Mouse (Mus musculus) C2C12 (cell line): Measurements from ENCODE around the gene Dpf1. TPM values are rescaled to one million over a fixed set of nuclear protein-coding genes. Genes with fewer than 3 reads are reported as not detected.

Experiments used
- H3K27me3 ChIP-seq: one replicate; pipeline ENCODE4 v1.6.1; 2011; ENCODE audit not compliant: control insufficient read depth, insufficient read depth, insufficient read length
- H3K36me3 ChIP-seq: one replicate; pipeline ENCODE4 v1.6.1; 2011; ENCODE audit not compliant: control insufficient read depth, insufficient read depth
- H3K4me3 ChIP-seq: one replicate; pipeline ENCODE4 v1.5.1; 2011; ENCODE audit warnings: mild to moderate bottlenecking, control low read depth; ENCODE audit not compliant: poor library complexity, insufficient read depth, severe bottlenecking
- H3K79me2 ChIP-seq: one replicate; pipeline ENCODE4 v1.6.1; 2011; ENCODE audit not compliant: control insufficient read depth, insufficient read depth
- H3K79me3 ChIP-seq: one replicate; pipeline ENCODE4 v1.6.1; 2011; ENCODE audit warnings: low read depth, control low read depth
- H3ac ChIP-seq: one replicate; pipeline ENCODE3; 2011; ENCODE audit warnings: low read depth; ENCODE audit not compliant: control insufficient read depth, insufficient read length
- CEBPB ChIP-seq: IDR thresholded peaks from one replicate; pipeline ENCODE4 v1.6.1; 2011; ENCODE audit warnings: low read depth, mild to moderate bottlenecking, control low read depth, moderate library complexity
- CTCF ChIP-seq: IDR thresholded peaks from one replicate; pipeline ENCODE4 v1.5.1; 2011; ENCODE audit not compliant: control insufficient read depth, insufficient read depth, insufficient read length
- FOSL1 ChIP-seq: IDR thresholded peaks from one replicate; pipeline ENCODE4 v1.8.0; 2011; ENCODE audit warnings: mild to moderate bottlenecking, low read length; ENCODE audit not compliant: poor library complexity, insufficient read depth, severe bottlenecking
- MAX ChIP-seq: IDR thresholded peaks from one replicate; pipeline ENCODE4 v1.6.1; 2011; ENCODE audit warnings: mild to moderate bottlenecking, control low read depth
- MYOD1 ChIP-seq: IDR thresholded peaks from one replicate; pipeline ENCODE4 v1.6.1; 2011; ENCODE audit warnings: low read depth; ENCODE audit not compliant: control insufficient read depth, insufficient read length
- MYOG ChIP-seq: IDR thresholded peaks from one replicate; pipeline ENCODE4 v1.6.1; 2011; ENCODE audit not compliant: control insufficient read depth, insufficient read length; ENCODE audit errors: extremely low read depth
- USF1 ChIP-seq: IDR thresholded peaks from one replicate; pipeline ENCODE4 v1.6.1; 2011; ENCODE audit warnings: low read depth, mild to moderate bottlenecking, control low read depth, moderate library complexity
- polyA plus RNA-seq: library from polyadenylated mRNA; unstranded; fragments of >200 nt; fragmentation: generic; extraction: Trizol; gene quantifications from one replicate; pipeline ENCODE4 v1.2.1, GENCODE M21; 2012; ENCODE audit warnings: missing spikeins

The Dpf1 gene
- polyA plus RNA-seq, 1 experiment, result 14.3 TPM

DNA sequence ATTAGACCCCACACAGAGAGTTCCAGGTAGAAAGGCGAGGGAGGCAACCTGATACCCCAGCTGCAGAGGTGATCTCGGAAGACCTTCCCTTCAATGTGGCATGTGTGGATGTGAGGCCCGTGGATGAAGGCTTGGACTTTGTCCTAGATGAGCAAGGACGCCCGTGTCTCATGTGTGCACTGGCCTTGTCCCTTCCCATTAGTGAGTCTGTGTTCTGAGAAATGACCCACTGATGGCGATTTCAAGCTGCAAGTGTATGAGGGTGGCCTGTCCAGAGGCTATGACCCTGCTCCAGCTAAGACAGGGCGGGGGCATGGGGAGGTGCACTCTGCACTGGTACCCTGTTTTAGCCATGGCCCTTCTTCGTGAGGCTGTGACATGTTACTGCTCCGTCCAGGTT lies 36.5 kb downstream of the Dpf1 start:
- Histone ChIP-seq H3K36me3 (peaks cover 7% of the 10 kb centered on the region), H3K27me3 (no peaks in the 10 kb centered on the region), H3ac (no peak overlapping the region), H3K79me2 (no peaks in the 10 kb centered on the region), H3K4me3 (no peak overlapping the region), H3K79me3 (no peaks in the 10 kb centered on the region)
- no peak for TF ChIP-seq USF1
- TF ChIP-seq CTCF, result no peak
- TF ChIP-seq MYOD1, result no peak
- TF ChIP-seq CEBPB, result no peak
- no peak for TF ChIP-seq FOSL1
- TF ChIP-seq MAX, result no peak
- TF ChIP-seq MYOG, result no peak

DNA sequence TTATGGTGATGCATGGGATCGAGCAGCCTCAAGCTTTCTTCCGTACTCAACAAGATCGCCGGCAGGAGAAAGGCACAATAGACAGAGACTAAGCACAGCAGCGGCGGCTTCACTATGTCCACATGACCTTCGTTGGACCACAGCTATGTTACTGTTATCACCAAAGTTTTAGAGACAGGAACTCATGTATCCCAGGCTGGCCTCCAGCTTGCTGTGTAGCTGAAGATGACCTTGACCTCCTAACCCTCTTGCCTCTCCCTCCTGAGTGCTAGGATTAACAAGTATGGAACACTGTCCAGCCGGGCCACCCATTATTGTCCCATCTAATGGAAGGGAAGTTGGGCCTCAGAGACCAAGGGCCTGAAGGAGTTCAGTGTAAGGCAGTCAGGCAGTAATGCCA lies 37.1 kb downstream of the Dpf1 start:
- Histone ChIP-seq H3K4me3 (no peak overlapping the region), H3K27me3 (no peaks in the 10 kb centered on the region), H3K79me2 (no peaks in the 10 kb centered on the region), H3K79me3 (no peaks in the 10 kb centered on the region), H3K36me3 (peaks cover 9% of the 10 kb centered on the region), H3ac (no peak overlapping the region)
- no peak for TF ChIP-seq FOSL1
- no peak for TF ChIP-seq MYOD1
- no peak for TF ChIP-seq CTCF
- TF ChIP-seq MYOG, result no peak
- no peak for TF ChIP-seq MAX
- TF ChIP-seq CEBPB, result no peak
- no peak for TF ChIP-seq USF1

DNA sequence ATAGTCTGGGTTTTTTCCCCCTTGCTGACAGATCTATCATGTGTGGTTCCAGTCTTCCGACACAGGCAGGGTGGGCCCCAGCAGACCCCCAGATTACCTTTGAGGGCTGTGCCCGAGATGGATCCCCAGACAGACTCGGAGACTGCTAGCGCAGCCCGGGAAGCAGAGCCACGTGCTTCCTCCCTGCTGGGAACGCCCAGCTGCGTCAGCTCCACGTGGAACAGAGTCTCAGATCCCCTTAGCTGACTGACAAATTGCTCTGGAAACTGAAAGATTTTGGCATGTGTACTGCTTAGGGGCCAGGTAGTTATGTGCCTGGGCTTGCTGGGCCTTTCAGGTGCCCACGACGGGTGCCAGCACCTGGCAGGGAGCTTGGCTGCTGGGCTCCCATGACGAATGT lies 38.0 kb downstream of the Dpf1 start:
- Histone ChIP-seq H3K27me3 (no peaks in the 10 kb centered on the region), H3K4me3 (no peak overlapping the region), H3K36me3 (peaks cover 9% of the 10 kb centered on the region), H3K79me3 (no peaks in the 10 kb centered on the region), H3ac (no peak overlapping the region), H3K79me2 (no peaks in the 10 kb centered on the region)
- TF ChIP-seq MYOD1 (no peak), MAX (no peak), CTCF (no peak), FOSL1 (no peak), USF1 (no peak), CEBPB (no peak), MYOG (no peak)

DNA sequence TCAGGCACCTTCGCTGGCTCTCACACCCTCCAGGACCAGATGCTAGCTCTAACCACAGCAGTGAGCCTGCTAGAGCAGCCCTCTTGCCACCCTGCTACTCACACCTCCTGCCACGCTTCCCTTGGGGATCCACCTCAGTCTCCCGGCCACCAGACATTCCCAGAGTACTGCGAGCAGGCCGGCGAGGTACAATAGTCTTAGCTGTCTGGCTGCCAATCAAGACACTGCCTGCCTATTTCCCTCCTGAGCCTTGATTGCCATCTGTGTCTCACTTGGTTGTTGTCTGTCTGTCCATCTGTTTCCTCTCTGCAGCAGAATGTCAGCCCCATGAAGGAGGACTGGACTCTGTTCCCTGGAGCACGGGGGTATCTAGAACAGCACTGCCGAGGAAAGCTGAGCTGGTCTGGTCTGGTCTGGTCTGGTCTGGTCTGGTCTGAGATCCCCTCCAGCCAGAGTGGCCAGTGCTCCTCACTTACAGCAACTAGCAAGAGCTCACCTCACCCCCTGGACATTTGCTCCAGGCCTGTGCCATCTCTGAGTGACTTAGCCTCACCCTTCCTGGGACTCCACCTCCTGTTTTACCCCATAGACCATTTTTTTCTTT lies 38.8 kb downstream of the Dpf1 start:
- no peak for TF ChIP-seq MAX
- no peak for TF ChIP-seq CEBPB
- TF ChIP-seq CTCF, result no peak
- TF ChIP-seq FOSL1, result no peak
- no peak for TF ChIP-seq MYOG
- TF ChIP-seq MYOD1, result no peak
- no peak for TF ChIP-seq USF1
- Histone ChIP-seq H3K79me2 (no peaks in the 10 kb centered on the region), H3K27me3 (no peaks in the 10 kb centered on the region), H3K79me3 (no peaks in the 10 kb centered on the region), H3ac (no peak overlapping the region), H3K4me3 (no peak overlapping the region), H3K36me3 (peaks cover 12% of the 10 kb centered on the region)

DNA sequence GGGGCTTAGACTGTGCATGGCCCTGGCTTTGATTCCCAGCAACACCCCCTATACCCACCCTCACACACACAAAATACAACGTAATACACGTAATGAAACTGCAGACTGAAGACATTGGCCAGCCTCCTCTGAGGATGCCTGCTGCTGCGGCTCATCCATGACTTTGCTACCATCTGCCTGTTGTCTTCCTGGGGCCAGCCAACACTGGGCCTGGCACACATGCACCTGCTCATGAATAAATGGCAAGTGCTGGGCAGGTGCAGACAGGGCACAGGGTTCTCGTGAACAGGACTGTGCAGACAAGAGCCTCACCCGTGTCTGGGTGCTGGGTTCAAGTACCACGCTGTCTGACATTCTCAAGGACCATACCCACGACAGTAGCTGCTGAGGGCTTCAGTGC lies 40.0 kb downstream of the Dpf1 start:
- Histone ChIP-seq H3K27me3 (no peaks in the 10 kb centered on the region), H3ac (no peak overlapping the region), H3K36me3 (peaks cover 16% of the 10 kb centered on the region), H3K79me3 (no peaks in the 10 kb centered on the region), H3K4me3 (no peak overlapping the region), H3K79me2 (no peaks in the 10 kb centered on the region)
- TF ChIP-seq MAX, result no peak
- no peak for TF ChIP-seq MYOD1
- TF ChIP-seq CTCF, result no peak
- no peak for TF ChIP-seq FOSL1

DNA sequence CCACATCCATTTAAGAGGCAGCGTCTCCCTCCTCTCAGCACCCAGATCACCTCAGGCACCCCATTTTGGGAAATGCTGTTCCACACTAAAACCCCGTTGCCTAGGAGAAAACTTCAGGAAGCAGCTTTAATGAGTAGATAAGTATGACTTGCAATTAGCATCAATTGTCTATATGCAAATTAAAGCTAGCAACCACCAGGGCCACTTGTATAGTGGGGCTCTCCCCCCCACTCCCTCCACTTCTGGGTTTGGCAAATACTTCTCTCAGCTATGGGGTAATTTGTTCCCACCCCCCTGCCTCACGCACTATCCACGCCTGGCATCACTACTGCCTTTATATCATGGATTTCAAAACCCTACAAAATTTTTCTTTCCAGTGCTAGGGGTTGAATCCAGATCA lies 41.8 kb downstream of the Dpf1 start:
- H3K79me3 ChIP-seq, result no peaks in the 10 kb centered on the region
- H3K79me2 ChIP-seq, result no peaks in the 10 kb centered on the region
- H3K36me3 ChIP-seq, result peaks cover 29% of the 10 kb centered on the region
- H3K4me3 ChIP-seq, result no peak overlapping the region
- H3ac ChIP-seq, result no peak overlapping the region
- TF ChIP-seq MAX, result no peak
- TF ChIP-seq USF1, result no peak
- TF ChIP-seq MYOG, result no peak
- no peak for TF ChIP-seq CTCF
- H3K27me3 ChIP-seq, result no peaks in the 10 kb centered on the region
